In genomic region chr7:144468741-144469140, GRCm38 (mm10) we compare ENCODE assay signal across 10 mouse cellular contexts. TPM values are rescaled to one million over a fixed set of nuclear protein-coding genes. Genes with fewer than 3 reads are reported as not detected.
DNase-seq lines count a peak whose midpoint lies in the region; ATAC-seq and TF ChIP-seq lines count a peak whose summit lies in the region.
"Had no signal": no experiment of that assay in that cellular context is flagged by ENCODE, and none has a peak within 500 bp of the region (broad histone marks: within the 10 kb centered on the region; RNA-seq: fewer than 3 reads in every experiment).

No protein-coding gene starts in this region.

- H3K4me1 ChIP-seq in heart, postnatal 0 days (ENCODE audit: control insufficient read depth, insufficient read depth): peaks cover 16% of the 10 kb centered on the region
- peaks cover 2% of the 10 kb centered on the region for H3K4me1 ChIP-seq in heart, adult 2 months (ENCODE audit: control insufficient read depth, insufficient read depth, low read length)
- H3K4me1 ChIP-seq in embryonic facial prominence, embryonic 10.5 days: peaks cover 35% of the 10 kb centered on the region
- H3K4me1 ChIP-seq in forebrain, postnatal 0 days (ENCODE audit: insufficient read depth): 0 out of 2 replicates have a peak, but pooled peaks cover 7% of the 10 kb centered on the region
- H3K4me1 ChIP-seq in liver, postnatal 0 days (ENCODE audit: insufficient read depth): peaks cover 15% of the 10 kb centered on the region
- H3K4me1 ChIP-seq in cerebellum, adult 2 months (ENCODE audit: control insufficient read depth, insufficient read depth, low read length): peaks cover 13% of the 10 kb centered on the region; the same call in 1 of the 2 replicates

- WGBS in heart, postnatal 0 days: 84% methylated on average over 5 of the region's 5 CpGs
- WGBS in heart, adult 2 months: 71% methylated on average over 5 of the region's 5 CpGs
- WGBS in embryonic facial prominence, embryonic 10.5 days: 87% methylated on average over 5 of the region's 5 CpGs
- WGBS in forebrain, postnatal 0 days: 93% methylated on average over 5 of the region's 5 CpGs
- WGBS in liver, postnatal 0 days (ENCODE audit: insufficient replicate concordance): 78% methylated on average over 5 of the region's 5 CpGs
- WGBS in cerebellum, adult 2 months: 85% methylated on average over 5 of the region's 5 CpGs

- peak overlapping the region; percentile 77; the same call in 1 of the 2 replicates for H3K4me3 ChIP-seq in heart, postnatal 0 days (ENCODE audit: low read depth, low read length)
- no peak overlapping the region for H3K4me3 ChIP-seq in heart, adult 2 months
- peak overlapping the region; percentile 97 for H3K4me3 ChIP-seq in embryonic facial prominence, embryonic 10.5 days
- H3K4me3 ChIP-seq in forebrain, postnatal 0 days (ENCODE audit: low read depth, low read length): no peak overlapping the region
- H3K4me3 ChIP-seq in liver, postnatal 0 days (ENCODE audit: low read depth, low read length): no peak overlapping the region
- no peak overlapping the region for H3K4me3 ChIP-seq in cerebellum, adult 2 months (replicated peaks; ENCODE audit: insufficient read depth, low read depth, low read length)

- no peak for DNase-seq in heart, postnatal 0 days (ENCODE audit: low spot score)
- no peak for DNase-seq in heart, adult 2 months
- DNase-seq in embryonic facial prominence, embryonic 10.5 days (ENCODE audit: low spot score): no peak
- no peak for DNase-seq in forebrain, postnatal 0 days
- no peak for DNase-seq in liver, postnatal 0 days
- no peak for DNase-seq in cerebellum, adult 2 months
- DNase-seq in urinary bladder, postnatal 25 days (ENCODE audit: low spot score): no peak
- no peak for DNase-seq in spleen, postnatal 36 days (ENCODE audit: low spot score in 2 of 2)
- DNase-seq: cerebellum, postnatal 36 days had no signal

- H3K27me3 ChIP-seq in heart, postnatal 0 days (ENCODE audit: control insufficient read depth, insufficient read depth, low read length): no peaks in the 10 kb centered on the region
- H3K27me3 ChIP-seq in heart, adult 2 months (ENCODE audit: control insufficient read depth, insufficient read depth, low read length): no peaks in the 10 kb centered on the region
- H3K27me3 ChIP-seq in embryonic facial prominence, embryonic 10.5 days (replicated peaks; ENCODE audit: low read depth, poor library complexity, severe bottlenecking): no peaks in the 10 kb centered on the region
- no peaks in the 10 kb centered on the region for H3K27me3 ChIP-seq in forebrain, postnatal 0 days (ENCODE audit: insufficient read depth, low read length)
- no peaks in the 10 kb centered on the region for H3K27me3 ChIP-seq in liver, postnatal 0 days (ENCODE audit: insufficient read depth, low read length)
- no peaks in the 10 kb centered on the region for H3K27me3 ChIP-seq in cerebellum, adult 2 months (ENCODE audit: control insufficient read depth, insufficient read depth, low read length)

- TF ChIP-seq CTCF in heart, postnatal 0 days (IDR thresholded peaks at IDR 0.05; ENCODE audit: low read depth): no peak
- no peak for TF ChIP-seq CTCF in heart, adult 2 months (IDR thresholded peaks at IDR 0.05)
- no peak for TF ChIP-seq CTCF in forebrain, postnatal 0 days (IDR thresholded peaks at IDR 0.05; ENCODE audit: low read depth)
- no peak for TF ChIP-seq CTCF in liver, postnatal 0 days (IDR thresholded peaks at IDR 0.05; ENCODE audit: low read depth)
- no peak for TF ChIP-seq CTCF in cerebellum, adult 2 months (IDR thresholded peaks at IDR 0.05; ENCODE audit: borderline replicate concordance, insufficient read depth, low read depth, low read length)

- peak overlapping the region; percentile 91 for H3K27ac ChIP-seq in heart, postnatal 0 days (ENCODE audit: low read depth)
- H3K27ac ChIP-seq in heart, adult 2 months: no peak overlapping the region
- H3K27ac ChIP-seq in embryonic facial prominence, embryonic 10.5 days (replicated peaks): no peak overlapping the region; the same call in 1 of the 2 replicates
- H3K27ac ChIP-seq in forebrain, postnatal 0 days (ENCODE audit: low read depth, low read length): no peak overlapping the region
- H3K27ac ChIP-seq in liver, postnatal 0 days (ENCODE audit: low read depth): no peak overlapping the region; the same call in 1 of the 2 replicates
- H3K27ac ChIP-seq in cerebellum, adult 2 months (ENCODE audit: insufficient read depth, low read length): no peak overlapping the region
- H3K27ac ChIP-seq: liver, embryonic 14.5 days had no signal

- peaks cover 20% of the 10 kb centered on the region for H3K36me3 ChIP-seq in heart, postnatal 0 days (replicated peaks; ENCODE audit: control insufficient read depth, insufficient read depth, low read length)
- no peaks in the 10 kb centered on the region for H3K36me3 ChIP-seq in heart, adult 2 months (ENCODE audit: control insufficient read depth, insufficient read depth, low read length)
- peaks cover 38% of the 10 kb centered on the region for H3K36me3 ChIP-seq in embryonic facial prominence, embryonic 10.5 days (replicated peaks)
- H3K36me3 ChIP-seq in forebrain, postnatal 0 days (ENCODE audit: insufficient read depth): peaks cover 18% of the 10 kb centered on the region
- peaks cover 6% of the 10 kb centered on the region; the same call in 1 of the 2 replicates for H3K36me3 ChIP-seq in liver, postnatal 0 days (replicated peaks; ENCODE audit: insufficient read depth, low read length)

- intact Hi-C loops in heart, adult 2 months (cut with DNase I): no loop called here

- TF ChIP-seq POLR2A in heart, adult 2 months (IDR thresholded peaks at IDR 0.05; ENCODE audit: insufficient read depth, low read depth, low read length): no peak
- no peak for TF ChIP-seq POLR2A in cerebellum, adult 2 months (IDR thresholded peaks at IDR 0.05; ENCODE audit: borderline replicate concordance, insufficient read depth, low read length)

- H3K9me3 ChIP-seq in heart, postnatal 0 days (replicated peaks; ENCODE audit: control insufficient read depth, low read length): no peaks in the 10 kb centered on the region
- H3K9me3 ChIP-seq in embryonic facial prominence, embryonic 10.5 days: no peaks in the 10 kb centered on the region
- no peaks in the 10 kb centered on the region for H3K9me3 ChIP-seq in forebrain, postnatal 0 days (ENCODE audit: low read length)
- H3K9me3 ChIP-seq in liver, postnatal 0 days (ENCODE audit: low read length): no peaks in the 10 kb centered on the region

- ATAC-seq in heart, postnatal 0 days (ENCODE audit: insufficient read depth, low read depth): no peak
- ATAC-seq in forebrain, postnatal 0 days: no peak
- no peak for ATAC-seq in liver, postnatal 0 days

- H3K79me2 ChIP-seq in heart, adult 2 months (replicated peaks; ENCODE audit: control insufficient read depth, insufficient read depth, low read length): 0 out of 2 replicates have a peak, but pooled peaks cover 2% of the 10 kb centered on the region

- H3K9ac ChIP-seq in heart, postnatal 0 days (replicated peaks; ENCODE audit: low read depth, low read length): 0 out of 2 replicates have a peak overlapping the region, but pooled peaks have one; percentile 80
- H3K9ac ChIP-seq in heart, adult 2 months (ENCODE audit: low read depth, low read length): no peak overlapping the region
- H3K9ac ChIP-seq in forebrain, postnatal 0 days: 0 out of 2 replicates have a peak overlapping the region, but pooled peaks have one; percentile 92
- H3K9ac ChIP-seq in liver, postnatal 0 days (replicated peaks): peak overlapping the region; percentile 30; the same call in 1 of the 2 replicates
- H3K9ac ChIP-seq: liver, embryonic 14.5 days had no signal

- TF ChIP-seq EP300 in heart, postnatal 0 days (IDR thresholded peaks at IDR 0.05; ENCODE audit: low read depth): no peak
- TF ChIP-seq EP300 in heart, adult 2 months (IDR thresholded peaks at IDR 0.05; ENCODE audit: insufficient read depth, low read depth, low read length): no peak
- no peak for TF ChIP-seq EP300 in liver, postnatal 0 days (IDR thresholded peaks at IDR 0.05; ENCODE audit: low read depth)

- H3K4me2 ChIP-seq in heart, postnatal 0 days (ENCODE audit: low read depth, low read length): 0 out of 2 replicates have a peak overlapping the region, but pooled peaks have one; percentile 86
- H3K4me2 ChIP-seq in forebrain, postnatal 0 days (ENCODE audit: low read depth): peak overlapping the region; percentile 85; the same call in 1 of the 2 replicates
- no peak overlapping the region for H3K4me2 ChIP-seq in liver, postnatal 0 days (ENCODE audit: low read depth, low read length)

RNA-seq across cellular contexts. Expression of gene Cttn, which starts 2.1 kb away (rescaled TPM):
- total RNA-seq in heart, postnatal 0 days (2014; rRNA removed; ENCODE audit: low replicate concordance): 69.0 and 87.7 TPM in 2 replicates
- 79.4 and 87.3 TPM in 2 replicates for polyA plus RNA-seq in heart, postnatal 0 days (2015; fragmentation: Nextera tagmentation; extraction: Ambion mirVana)
- 10 to 100 TPM; 26.9 to 32.9 TPM for total RNA-seq in heart, adult 2 months (2021)
- 33.9 and 41.1 TPM in 2 replicates for polyA plus RNA-seq in heart, adult 2 months (2012; rRNA removed)
- polyA plus RNA-seq in embryonic facial prominence, embryonic 10.5 days (2016; fragmentation: Nextera tagmentation; extraction: Ambion mirVana): 196 and 200 TPM in 2 replicates
- 109 and 132 TPM in 2 replicates for total RNA-seq in forebrain, postnatal 0 days (2014; rRNA removed)
- 143 and 164 TPM in 2 replicates for polyA plus RNA-seq in forebrain, postnatal 0 days (2015; fragmentation: Nextera tagmentation; extraction: Ambion mirVana)
- polyA plus RNA-seq in liver, postnatal 0 days (2015; fragmentation: Nextera tagmentation; extraction: Ambion mirVana): 24.8 and 29.0 TPM in 2 replicates
- 119 and 131 TPM in 2 replicates for polyA plus RNA-seq in cerebellum, adult 2 months (2012; rRNA removed)

Comparison
In these comparisons a context has a peak if more than half of its experiments do, and no peak if none do; other contexts are left out.
1. H3K4me3 ChIP-seq: peak in heart, postnatal 0 days (single experiment) and embryonic facial prominence, embryonic 10.5 days (single experiment); none in heart, adult 2 months (single experiment), forebrain, postnatal 0 days (single experiment), liver, postnatal 0 days (single experiment) and cerebellum, adult 2 months (single experiment).